Mouse (Mus musculus) right cerebral cortex, postnatal 14 days (tissue): ENCODE results near the gene Snx25.

Experiments used
- DNase-seq: peaks from one replicate; pipeline ENCODE4 v3.0.0; 2022

Snx25 gene

DNA sequence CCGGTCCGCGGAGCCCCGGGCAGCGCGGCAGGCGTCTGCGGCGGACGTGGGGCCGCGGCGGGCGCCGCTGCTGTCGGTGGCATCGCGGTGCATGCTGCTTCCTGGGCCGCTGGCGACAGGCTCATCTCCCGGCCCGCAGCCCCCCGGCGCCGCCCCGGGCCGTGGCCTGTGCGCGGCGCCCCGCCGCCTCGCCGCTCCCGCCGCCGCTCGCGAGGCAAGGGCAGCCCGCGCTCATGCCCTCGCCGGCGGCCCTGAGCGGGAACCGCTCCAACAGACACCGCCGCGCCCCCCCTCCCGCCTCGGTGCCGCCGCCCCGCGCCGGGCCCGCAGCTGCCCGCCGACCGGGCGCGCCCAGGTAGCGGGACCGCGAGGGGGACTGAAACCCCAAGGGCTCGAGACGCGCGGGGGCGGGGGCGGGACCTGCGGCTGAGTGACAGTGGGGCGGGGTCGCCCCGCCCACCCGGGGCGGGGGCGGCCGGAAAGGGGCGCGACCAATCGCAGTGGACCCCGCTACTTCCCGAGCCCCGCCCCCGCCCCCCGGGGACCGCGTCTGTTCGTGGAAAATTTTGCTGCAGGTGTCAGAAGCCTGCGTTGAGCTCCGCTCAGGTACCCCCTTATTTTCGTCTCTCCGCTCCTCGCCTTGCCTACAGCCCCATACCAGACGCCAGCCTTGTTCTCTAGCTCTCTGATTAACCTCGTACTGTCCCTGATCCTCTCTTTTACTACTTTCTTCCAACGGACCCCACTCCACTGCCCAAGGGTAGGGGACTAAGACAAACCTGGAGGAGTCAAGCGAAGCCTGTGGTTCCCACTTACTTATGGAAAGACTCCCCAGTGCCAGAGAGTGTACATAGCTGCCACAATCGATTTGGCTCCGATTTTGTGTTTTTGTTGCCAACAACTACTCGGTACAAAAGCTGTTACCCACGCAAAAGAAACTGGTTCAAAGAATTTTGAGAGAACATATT lies at the start of gene Snx25:
TSS of gene Snx25 (minus strand) at position 96 of the 968 bp plus-strand sequence.
- DNase-seq, result peak; percentile 81

DNA sequence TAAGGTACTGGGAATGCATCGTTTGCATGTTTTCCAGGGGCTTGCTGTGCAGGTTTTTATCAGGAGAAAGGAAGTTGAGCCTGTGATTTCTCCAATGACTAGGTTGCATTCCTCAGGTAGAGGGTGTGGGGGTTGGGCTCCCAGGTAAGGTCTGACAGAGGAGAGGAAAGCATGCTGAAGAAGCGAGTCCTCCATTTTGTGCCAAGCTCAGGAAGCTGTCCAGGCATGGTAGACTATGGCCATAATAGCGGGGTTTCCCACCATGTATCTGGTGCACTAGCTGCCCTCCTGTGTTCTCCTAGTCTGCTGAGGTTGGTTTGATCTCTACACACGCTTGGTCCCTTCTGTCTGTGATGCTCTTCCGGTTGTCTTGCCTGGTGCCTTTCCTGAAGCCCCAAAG lies 45.7 kb upstream of the Snx25 start:
- DNase-seq, result no peak

DNA sequence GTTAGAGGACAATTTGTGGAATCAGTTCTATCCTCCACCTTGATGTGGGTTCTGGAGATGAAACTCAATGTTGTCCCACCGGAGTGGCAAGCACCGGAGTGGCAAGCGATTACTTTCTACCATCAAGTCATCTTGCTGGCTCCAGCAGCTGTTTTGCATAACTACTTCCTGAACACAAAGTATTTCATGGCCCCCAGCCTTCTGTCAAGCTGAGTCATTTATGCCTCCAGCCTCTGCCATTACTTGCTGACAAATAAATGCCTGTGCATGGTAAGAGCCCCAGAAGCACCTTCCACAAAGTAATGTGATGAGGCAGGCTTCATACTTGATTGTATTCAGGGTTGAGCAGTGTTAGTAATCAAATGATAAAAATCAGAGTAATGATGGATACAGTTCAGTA lies 44.9 kb upstream of the Snx25 start:
- DNase-seq, result no peak

DNA sequence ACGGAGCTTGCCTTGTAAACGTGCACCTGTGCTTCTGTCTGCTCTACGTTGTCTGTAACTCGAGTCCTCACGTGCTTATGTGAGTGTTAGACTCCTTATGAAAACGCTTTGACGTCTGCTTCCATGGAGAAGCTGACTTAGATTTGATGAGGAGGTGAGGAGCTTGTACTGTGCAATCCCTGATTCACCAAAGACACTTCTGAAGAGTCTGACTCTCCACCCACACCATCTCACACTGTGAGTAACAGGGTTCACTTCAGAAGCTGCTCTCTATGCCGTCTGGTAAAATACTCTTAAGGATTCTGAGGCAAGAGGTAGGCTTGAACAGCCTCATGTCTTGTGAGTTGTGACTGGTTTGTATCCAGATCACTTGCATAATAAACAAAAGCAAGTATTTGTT lies 41.1 kb upstream of the Snx25 start:
- DNase-seq, result no peak

DNA sequence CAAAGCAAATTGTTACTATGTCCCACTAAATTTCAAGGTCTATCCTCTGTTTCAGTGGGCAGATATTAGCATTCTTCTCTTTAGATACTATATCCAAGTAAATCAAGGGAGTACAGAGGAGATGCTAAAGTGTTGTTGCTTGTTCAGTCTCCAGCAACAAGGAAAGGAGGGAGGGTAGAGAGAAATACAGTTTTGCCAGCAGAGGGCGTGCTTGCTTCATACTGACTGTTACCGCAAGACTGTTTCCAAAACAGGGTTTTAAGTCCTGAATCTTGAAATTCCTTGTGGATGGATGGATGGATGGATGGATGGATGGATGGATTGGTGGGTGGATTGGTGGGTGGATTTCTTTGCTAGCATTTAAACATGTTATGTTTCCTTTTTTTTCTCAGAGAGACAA lies 33.4 kb upstream of the Snx25 start:
- peak; percentile 68 for DNase-seq

DNA sequence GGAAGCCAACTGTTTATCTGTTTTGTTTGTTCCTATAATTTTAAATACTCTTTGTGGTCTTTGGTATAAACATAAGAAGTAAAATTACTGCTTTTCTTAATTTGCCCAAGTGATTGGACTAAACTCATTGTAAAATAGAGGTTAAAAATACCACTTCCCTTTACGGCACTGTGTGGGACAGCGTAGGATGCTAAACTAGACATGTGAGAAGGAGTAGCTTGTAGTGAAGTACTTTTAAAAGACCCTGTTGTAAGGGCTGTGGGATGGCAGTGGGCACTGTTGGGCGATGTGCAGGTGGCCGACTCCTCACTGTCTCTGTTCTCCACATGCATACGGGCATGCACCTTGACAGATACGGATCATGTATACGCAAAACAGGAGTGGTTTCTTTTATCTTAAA lies 28.2 kb upstream of the Snx25 start:
- DNase-seq, result no peak

DNA sequence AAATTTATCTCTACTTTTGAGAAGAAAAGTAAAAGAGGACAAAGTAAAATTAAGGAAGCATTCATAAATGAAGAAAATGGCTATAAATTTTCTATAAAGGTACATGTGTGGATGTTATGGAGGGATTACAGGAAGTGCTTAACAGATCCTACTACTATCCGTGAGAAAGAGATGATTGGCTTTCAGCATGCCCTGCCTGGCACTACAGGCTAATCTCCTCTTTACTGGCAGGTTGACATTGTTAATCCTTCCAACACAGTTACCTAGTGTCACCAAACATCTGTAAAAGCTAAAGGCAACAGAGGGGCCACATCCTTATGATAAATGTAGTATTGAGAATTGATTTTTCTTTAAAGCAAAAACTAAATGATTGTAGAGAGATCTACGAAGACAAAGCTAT lies 21.7 kb upstream of the Snx25 start:
- DNase-seq, result no peak

DNA sequence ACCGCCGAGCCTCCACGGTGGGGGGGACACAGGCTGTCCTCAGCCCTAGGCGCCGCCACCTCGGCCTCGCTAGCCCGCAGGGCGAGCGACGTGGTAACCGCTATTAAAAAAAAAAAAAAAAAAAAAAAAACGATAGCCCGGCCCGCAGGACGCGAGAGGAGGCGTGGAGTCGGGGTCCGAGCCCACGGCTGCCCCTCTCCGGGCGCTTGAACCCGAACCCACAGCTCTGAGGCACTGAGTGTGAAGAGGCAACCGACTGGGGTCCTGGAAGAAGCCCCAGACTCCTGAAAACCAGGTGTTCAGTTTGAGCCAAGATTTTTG lies 11.9 kb upstream of the Snx25 start:
- no peak for DNase-seq

DNA sequence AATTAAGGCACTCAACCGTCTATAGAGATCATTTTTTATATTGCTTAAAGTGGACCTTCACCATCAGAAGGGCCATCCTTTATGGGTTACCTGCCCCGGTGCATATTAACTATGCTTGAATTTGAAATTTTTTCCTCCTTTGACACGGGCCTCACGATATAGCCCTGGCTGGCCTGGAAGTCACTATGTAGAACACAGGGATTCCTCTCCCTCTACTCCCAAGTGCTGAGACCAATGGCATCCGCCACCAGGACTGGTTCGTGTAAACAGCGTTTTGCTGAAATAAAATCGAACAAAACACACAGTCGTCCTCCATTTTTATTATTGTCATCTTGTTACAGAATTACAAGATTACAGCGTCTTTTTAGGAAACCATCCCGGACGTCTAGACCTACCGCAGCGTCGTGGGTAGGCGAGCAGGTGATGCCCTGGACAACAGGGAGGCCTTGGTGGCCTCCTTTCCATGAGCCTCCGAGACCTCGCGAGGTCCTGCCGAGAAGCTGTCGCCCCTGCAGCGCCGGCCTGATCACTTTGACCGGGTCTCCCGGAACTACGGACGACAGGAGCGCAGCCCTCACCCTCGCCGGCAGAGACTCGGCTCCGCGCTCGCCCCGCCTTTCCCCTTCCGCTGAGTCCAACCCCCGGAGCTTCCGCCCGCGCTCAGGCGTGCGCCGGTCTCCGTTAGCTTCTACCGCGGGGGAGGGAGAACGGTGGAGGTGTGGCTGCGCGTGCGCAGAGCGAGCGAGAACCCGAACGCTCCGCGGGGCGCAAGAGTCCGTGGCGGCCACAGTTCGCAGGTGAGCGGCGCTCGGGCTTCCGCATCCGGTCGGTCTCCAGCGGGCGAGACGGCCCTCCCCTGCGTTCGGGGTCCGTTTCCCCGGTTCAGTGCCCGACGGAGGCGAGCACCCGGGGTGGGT lies 11.3 kb upstream of the Snx25 start:
- DNase-seq, result peak; percentile 95

DNA sequence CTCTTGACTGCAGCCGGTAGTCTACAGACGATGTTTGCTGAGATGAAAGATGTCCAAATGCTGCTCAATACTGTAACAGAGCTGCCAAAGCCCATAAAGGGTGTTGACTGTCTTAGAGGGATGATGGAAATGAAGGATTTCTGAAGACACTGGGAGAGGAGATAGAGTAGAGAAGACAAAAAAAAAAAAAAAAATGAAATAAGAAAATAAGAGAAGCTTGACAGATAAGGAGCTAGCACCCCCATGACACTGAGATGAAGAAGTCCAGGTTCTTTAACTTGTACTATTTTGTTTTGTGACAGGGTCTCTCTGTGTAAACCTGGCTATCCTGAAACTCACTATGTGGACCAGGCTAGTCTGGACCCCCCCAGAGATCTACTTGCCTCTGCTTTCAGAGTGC lies 1.1 kb upstream of the Snx25 start:
- no peak for DNase-seq

DNA sequence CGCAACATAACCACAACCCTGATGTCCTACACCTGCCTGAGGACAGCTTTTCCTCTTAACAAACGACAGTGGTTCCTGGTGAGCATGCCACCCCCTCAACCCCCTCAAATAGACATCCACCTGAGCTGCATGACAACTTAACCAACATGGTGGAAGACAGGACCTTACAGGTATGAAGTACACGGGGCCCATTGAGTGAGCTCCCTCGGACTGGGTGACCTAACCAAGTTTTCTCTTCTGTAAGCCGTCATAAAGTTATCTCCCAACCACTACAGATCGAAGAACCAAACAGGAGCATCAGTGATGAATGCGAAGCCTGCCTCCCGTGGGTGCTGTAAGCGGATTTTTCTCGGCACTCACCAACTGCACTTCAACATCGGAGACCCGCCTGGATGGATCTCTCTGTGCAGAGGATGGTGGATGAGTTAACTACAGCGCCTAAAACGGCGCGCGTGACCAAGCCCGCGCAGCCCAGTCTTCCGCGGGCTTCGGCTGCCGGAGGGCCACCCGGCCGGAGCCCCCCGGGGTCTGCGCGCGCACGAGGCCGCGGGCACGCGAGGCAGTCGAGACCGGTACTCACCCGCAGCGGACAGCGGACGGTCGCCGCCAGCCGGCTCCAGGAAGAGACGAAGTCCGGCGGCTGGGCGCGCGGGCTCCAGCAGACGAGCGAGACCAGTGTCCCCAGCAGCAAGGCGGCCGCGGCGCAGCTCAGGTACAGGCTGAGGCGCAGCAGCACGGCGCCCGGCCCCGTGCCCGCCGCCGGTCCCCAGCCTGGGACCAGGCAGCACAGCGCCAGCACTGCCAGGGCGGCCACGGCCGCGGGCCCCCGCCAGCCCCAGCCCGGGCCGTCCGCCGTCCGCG lies 527 bp downstream of the Snx25 start, which contains the start of gene Cfap97:
TSS of gene Cfap97 (plus strand) at position 570 of the 861 bp plus-strand sequence.
- peak; percentile 51 for DNase-seq

DNA sequence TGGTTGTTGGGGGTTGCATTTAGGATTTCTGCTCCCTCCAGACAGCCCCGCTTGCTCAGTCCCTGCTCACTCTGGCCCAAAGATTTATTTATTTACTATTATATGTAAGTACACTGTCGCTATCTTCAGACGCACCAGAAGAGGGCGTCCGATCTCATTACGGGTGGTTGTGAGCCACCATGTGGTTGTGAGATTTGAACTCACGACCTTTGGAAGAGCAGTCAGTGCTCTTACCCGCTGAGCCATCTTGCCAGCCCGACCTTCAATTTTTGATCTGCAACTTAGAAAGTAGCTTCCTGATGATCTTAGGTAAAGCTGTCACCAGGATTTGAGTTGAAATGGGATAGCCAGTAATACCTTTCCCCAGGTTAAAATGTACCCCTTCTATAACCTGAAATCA lies 2.2 kb downstream of the Snx25 start:
- no peak for DNase-seq

DNA sequence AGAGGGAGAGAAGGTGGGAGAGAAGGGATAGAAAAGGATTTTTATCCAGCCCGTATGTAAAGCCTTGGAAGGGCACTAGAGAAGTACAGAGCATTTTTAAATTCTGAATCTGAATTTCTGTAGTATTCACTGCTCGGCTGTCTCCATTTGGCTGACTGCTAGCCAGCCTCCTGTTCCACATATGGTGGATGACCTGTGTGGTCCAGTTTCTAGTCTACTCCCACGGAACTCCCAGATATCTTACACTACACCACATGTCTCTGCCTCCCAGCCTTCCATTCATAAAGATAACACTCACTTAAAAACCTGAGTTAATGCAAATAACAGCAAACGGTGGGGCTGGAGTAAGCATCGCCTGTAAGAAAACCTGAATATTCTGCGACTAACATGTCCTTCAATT lies 2.7 kb downstream of the Snx25 start:
- DNase-seq, result no peak

DNA sequence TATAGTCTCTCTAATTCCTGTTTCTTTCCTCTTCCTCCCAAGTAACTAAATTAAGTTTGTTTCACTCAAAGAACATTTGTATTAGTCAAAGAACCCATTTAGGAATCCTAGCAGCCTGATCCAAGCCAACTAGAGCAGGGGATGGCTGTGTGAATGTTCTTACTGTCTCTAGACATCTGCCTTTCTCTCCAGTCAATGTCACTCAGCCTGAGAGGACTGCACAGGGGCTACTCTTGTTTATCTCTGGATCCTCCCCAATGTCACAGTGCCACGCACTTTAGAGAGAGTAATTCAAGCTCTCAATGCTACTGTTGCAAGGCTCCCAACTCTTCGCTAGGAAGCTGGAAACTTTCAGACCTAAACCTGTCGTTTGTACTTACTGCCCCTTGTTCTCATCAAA lies 5.8 kb downstream of the Snx25 start:
- DNase-seq, result no peak

DNA sequence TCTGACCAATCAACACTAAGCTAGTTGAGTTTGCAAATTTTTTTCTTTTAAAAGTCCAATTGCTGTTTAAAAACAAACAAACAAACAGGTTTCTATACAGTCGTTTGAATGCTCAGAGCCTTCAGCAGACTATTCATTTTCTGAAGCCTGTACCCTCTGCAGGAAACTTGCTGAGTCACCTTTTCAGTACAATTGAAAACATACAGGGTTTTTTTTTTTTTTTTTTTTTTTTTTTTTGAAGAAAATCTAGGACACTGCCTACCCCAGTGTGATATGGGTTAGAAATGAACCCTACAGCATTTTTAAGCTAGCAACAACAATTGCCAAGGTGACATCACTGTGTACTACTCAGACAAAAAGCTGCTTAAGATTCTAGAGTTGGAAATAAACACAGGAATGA lies 8.0 kb downstream of the Snx25 start:
- no peak for DNase-seq

DNA sequence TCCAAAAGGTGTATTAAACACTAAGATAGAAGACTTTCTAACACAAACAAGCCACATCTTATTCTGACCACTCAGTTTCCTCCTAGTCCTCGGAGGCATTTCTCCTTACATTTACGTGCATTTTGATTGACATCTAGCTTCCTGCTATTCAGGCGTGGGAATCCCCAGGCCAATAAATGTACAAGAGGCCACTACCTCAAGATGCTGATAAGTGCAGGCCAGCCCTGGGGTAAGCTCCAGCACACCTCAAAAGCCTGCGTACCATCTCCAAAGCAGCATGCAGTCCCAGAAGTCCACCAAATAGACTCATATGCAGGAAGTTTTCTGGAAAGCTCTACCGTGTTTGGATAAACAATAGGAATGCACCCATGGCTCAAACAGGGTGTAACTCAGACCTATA lies 8.5 kb downstream of the Snx25 start:
- no peak for DNase-seq

DNA sequence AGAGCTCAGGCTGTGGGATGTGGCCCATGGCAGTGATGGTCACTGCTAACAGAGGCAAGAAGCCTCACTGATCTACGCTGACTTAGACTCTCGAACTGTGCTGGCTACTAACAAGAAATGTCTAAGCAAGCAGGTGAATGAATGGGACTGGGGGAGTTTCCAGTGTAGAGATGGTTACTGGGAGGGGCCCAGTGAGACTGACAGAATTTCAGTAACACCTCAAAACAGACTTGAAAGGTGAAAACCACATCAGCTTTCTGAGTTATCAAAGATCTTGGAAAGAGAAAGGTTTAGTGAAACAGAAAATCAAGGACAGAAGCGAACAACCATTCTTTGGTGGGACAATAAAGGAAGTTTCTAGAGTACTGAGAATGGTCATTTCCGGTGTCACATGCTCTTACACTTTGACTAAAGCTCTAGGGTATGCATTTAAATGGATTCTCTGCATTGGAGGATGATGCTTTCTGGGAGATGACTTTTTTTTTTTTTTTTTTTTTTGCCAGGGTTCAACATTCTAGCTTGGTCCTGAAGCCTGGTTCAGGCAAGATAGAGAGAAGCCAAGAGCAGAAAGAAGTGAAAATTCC lies 9.4 kb downstream of the Snx25 start:
- no peak for DNase-seq

DNA sequence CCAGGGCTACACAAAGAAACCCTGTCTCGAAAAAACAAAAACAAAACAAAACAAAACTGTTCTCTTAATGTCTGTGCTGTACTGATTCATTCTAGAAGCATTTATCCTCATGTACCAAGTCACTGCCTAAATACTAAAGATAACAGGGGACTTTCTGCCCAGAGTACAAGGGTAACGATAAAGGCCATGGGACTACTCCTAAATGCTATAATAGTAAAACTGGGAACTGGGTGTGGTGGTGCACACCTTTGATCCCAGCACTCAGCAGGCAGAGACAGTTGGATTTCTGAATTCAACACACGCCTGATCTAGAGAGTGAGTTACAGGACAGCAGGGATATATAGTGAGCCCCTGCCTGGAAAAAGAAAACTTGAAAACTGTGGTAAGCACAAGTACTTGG lies 10.3 kb downstream of the Snx25 start:
- no peak for DNase-seq

DNA sequence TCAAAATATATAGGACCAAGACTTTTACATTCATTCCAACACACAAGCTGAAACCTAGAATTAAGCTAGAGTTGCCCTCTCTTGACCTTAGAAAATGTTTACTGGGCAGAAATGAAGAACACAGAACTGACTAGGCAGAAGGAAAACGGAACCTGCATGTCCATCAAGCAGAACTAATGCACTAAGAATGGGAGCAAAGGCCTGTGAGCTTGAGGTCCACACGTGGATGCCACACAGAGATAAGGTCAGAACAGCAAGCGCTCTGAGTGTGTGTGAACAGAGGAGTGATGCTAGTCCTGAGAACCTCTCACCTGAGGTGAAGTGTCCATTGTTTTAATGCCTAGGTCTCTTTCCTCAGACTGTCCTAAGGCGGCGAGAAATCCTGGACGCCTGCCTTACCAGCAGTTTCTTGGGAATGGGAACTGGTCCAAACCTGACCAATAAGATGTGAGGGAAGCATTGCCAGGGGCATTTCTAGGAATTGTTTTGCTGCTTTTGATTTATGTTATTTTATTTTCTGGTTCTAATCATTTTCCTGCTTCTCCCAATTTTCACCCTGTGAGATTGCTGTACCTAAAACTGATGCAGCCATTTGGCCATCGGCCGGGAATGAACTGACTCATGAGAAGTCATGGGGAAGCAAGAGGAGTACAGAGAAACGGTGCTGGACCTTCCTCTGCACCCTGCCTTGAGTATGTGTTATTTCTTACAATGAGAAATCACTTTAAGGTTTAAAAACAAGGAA lies 11.4 kb downstream of the Snx25 start:
- no peak for DNase-seq

DNA sequence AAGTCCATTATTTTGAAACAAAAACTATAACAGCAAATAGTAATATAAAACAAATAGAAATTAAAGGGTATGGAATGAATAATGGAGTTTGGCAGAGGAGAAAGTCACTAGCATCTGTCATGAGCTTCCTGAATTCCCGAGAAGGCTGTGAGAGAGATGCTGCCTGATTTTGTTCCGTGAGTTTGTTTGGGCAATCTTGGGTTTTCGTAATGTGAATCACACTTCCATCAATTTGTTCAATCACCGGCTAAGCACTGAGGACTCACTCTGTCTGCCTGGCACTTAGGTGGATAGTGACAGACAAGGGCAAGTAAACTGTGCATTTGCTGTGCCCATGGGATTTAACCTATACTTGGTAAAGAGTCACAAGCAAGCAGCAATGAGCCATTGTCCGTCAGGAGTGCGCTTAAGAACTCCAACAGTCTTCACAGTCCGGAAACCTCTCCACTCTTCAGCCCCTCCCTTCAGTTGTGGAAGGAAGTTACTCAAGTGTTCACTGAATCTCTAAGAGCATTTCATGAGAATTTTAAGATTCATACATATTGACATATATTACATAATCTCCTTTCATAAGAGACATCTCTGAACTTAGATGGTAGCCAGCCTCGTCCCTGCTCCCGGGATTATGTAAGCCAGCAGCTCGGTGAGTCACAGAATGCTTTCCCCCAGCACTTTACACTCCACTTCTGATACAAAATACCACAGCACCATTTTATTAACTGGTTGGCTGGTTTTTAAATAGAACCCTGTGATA lies 13.9 kb downstream of the Snx25 start:
- DNase-seq, result no peak

DNA sequence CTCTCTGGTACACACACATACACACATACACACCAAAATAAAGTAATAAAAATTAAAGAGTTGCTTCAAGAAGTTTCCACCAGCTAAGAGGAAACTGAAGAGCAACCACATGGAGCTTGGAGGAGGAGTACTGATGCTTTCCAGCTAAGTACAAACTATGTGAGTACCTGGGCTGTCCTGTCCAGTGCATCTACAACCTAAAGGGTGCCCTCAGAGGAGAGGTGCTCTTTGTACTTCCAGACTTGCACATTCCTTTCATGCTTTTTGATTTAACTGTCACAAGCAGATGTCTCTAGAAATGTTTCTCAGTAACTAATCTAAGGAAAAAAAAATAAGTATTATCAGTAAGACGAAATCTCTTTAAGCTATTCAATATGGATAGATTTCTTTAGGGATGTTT lies 14.6 kb downstream of the Snx25 start:
- DNase-seq, result no peak
